Mouse (Mus musculus): Measurements from ENCODE around the gene Esp36.
"Not testable (repeated sequence)": the region's sequence is repeated elsewhere in the genome, so short reads cannot be mapped to it uniquely, and the experiment has no call there.

Gene Esp36

GRCm38 (mm10) chr17:38420085-38420484 lies at the start of gene Esp36:
Esp36 (minus strand) TSS chr17:38420185.
- no peak for DNase-seq (ENCODE audit: low read depth in 1 of 2, low spot score in 2 of 2)

GRCm38 (mm10) chr17:38456206-38456605 lies 36.2 kb upstream of the Esp36 start:
- DNase-seq (ENCODE audit: low read depth in 1 of 2, low spot score in 2 of 2) = not testable (repeated sequence)

GRCm38 (mm10) chr17:38450688-38451087 lies 30.7 kb upstream of the Esp36 start:
- no peak for DNase-seq (ENCODE audit: low read depth in 1 of 2, low spot score in 2 of 2)

GRCm38 (mm10) chr17:38406135-38406534 lies 13.8 kb downstream of the Esp36 start:
- no peak for DNase-seq (ENCODE audit: low read depth in 1 of 2, low spot score in 2 of 2)

GRCm38 (mm10) chr17:38391821-38392220 lies 28.2 kb downstream of the Esp36 start:
- no peak for DNase-seq (ENCODE audit: low read depth in 1 of 2, low spot score in 2 of 2)
